Mouse (Mus musculus) urinary bladder, postnatal 25 days (tissue): Measurements from ENCODE around the gene 4933428G20Rik.

ENCODE experiments used
- DNase-seq: peaks from one replicate; pipeline ENCODE4 v3.0.0; 2022; ENCODE audit warnings: low spot score

The 4933428G20Rik gene

DNA sequence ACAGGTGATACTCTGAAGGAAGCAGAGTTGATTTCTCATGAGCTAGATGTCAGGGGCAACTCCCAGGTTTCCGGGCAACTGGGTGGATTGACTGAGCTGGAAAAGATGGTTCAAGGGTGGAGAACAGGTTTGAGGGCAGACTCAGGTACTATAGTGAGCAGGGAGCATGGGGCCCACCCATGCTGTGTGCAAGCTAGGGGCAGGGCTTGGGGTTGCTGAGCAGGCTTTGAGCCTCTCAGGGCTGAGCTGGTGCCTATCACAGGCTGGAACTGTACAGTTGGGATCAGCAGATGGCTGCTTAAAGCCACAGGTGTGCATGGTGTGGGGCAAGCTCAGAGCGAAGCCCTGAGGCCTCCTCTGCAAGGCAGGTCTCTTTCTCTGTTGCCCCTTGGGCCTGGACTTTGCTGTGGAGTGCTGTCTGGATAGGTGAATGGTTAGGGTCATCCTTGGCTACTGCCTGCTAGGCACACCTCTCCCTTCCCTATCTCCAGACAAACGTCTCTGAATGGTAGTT lies 38.8 kb downstream of the 4933428G20Rik start:
- no peak for DNase-seq

DNA sequence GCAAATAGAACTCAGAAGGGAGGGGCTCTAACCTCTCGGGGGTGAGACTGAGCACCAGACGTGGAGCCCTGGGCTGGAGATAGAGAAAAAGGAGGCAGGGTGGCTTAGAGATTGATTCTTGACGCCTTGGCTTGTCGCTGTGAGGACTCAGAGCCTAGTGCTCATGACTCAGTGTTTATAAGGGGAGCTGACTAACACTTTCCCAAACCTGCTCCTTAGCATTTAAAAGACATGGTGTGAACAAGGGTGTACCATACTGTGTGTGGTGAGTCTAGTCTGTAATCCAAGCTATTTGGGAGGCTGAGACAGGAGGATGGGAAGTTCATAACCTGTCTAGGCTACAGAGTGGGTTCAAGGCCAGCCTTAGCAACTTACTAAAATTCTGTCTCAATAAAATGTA lies 43.0 kb downstream of the 4933428G20Rik start:
- no peak for DNase-seq

DNA sequence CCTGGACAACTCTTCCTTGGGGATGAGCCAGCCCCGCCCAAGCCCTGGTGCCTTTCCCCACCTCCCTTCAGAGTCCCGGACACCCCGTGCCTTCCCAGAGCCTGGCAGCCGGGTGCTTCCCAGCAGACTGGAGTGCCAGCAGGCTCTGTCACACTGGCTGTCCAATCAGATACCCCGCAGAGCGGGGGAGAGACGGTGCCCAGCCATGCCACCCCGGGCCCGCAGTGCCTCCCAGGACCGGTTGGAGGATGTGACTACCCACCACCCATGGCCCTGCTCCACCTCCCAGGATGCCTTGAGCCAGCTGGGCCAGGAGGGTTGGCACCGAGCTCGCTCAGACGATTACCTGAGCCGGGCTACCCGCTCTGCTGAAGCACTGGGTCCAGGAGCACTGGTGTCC lies 48.5 kb downstream of the 4933428G20Rik start:
- DNase-seq = no peak

DNA sequence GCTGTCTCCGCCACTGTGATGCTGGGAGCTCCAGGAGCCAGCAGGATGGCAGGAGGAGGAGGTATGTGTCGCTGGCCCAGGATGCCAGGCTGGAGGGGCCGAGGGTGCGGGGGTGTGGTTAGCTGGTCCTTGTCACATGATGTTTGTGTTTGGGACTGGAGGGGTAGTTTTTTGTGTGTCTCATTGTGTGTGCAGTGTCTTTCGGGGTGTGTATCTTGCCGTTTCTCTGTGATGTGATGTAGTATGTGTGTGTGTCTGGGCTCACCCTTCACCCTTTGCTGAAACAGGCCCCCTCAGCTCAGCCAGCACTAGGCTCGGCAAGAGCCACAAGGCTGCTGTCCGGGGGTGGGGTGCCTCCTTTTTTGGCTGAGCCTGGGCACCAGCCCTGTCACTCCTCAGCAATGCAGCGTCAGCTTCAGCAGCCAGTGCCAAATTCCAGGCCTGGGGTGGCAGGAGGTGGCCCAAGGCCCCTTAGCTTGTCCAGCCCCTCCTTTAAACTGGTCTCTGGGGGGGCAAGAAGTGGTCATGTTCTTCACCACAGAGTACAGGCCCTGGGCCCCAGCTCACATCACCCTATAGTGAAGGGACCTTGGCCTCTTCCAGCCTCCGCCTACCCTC lies 49.7 kb downstream of the 4933428G20Rik start:
- DNase-seq = no peak

DNA sequence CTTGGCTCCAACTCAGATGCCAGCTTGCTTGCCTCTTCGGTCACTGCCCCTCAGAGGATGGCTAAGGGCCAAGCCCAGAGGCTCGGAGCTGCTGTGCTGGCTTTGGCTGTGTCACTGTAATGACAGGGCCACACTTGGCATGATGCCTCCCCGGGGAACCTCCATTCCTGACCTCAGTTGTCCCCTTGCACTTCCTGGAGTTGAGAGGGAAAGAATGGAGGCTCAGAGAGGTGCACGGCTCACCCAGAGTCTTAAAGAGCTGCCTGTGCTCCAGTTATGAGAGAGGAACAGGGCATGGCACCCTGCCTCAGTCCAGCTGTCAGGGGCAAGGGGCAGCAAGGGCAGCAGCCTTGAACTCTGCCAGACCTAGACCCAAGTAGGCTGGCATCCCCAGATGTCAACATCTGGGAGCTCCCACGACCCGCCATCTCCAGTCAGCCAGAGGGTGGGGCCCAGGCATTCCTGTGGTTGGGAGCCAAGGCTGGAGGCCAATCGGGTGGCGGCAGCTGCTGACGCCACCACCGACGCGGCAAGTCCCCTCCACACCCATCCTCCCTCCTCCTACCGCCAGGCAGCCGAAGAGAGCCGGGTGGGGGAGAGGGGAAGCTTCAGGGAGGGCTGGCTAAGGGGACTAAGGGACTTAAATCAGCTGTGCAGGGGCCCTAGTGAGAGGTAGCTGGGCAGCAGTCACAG lies 50.4 kb downstream of the 4933428G20Rik start:
- peak; percentile 63 for DNase-seq

DNA sequence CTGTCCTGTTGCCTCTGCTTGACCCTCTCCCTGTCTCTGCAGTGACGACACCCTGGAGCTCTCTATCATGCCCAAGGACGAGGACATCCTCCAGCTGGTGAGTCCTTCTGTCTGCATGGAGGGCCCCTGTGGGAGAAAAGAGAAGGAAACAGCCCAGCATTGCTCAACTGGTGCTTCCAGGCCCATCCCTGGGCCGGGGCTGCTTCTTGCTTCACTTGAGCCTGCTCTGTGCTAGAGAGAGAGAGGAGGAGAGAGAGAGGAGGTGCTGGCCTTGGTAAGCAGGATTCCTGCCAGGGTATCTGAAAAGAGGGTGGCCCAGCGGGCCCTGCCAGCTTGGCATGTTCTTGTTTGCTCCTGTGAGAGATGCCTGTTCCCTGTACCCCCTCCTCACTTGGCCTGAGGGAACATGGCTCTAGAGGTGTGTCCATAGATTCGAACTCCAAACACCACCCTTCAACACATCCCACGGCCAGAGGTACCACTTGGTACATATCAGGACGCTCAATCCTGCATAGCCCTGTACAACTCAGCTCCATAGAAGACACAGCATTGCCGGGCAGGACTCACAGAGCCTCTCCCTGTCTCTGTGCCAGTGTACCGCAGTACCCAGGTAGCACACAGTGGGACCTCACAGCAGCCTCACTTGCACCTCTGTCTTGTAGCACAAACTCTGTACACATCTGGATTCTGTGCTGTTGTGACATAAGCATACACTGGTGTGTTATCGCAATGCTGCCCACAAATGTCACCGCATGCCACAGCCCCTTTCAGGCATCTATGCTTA lies 51.3 kb downstream of the 4933428G20Rik start:
- DNase-seq = no peak

DNA sequence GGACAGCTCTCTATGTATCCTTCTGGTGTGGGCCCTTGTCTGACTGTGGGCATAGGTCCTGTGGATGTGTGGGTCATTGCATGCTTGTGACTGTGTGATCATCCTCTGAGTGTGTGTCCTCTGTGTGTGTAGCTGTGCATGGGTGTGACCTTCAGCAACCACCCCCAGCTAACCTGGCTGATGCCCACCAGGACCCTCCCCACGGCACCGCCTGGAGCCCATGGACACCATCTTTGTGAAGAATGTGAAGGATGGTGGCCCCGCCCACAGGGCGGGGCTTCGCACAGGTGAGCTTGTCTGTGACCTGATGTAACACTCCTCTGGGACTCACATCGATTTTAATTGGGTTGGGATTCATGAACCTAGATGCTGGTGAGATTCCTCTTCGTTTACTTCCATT lies 52.2 kb downstream of the 4933428G20Rik start:
- no peak for DNase-seq

DNA sequence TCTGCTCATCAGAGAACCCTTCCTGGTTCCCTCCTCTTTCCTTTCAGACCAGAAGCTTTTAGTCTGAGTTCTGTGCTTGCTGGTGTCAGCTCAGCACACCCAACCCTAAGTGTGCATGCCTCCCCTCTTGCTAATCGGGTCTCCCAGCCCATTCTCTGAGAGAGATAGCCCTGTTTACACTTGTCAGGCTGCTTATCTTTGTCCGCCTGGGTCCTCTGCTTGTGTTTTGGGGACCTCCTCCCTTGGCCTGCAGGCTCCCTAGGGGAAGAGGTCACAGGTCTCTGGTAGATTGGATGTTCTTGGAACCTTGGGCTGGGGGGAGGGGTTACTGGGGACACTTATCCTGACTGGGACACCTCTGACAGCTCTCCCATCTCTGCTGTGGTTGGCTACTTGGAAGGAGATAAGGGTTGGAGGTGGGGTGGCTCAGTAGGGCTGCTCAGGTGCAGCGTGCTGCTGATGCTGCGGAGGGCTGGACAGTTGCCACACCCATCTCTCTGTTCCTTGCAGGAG lies 54.1 kb downstream of the 4933428G20Rik start:
- no peak for DNase-seq

DNA sequence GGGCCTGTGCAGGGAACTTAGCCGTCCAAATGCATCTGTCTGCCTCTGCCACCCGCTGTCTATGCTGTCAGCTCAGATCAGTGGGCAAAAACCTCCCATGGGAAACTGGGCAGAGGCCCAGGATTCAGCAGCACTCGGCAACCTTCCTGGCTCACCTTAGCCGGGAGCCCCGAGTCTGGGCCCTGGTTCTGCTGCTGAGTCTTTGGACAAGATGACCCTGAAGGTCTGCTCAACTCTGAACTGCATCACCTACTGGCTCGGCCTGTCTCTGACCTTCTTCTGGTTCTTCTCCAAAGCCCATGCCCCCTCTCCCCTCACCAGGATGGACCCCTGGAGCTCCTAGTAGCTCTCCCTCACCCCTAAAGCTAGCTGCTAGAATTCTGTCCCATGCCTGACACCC lies 54.5 kb downstream of the 4933428G20Rik start:
- DNase-seq = no peak

DNA sequence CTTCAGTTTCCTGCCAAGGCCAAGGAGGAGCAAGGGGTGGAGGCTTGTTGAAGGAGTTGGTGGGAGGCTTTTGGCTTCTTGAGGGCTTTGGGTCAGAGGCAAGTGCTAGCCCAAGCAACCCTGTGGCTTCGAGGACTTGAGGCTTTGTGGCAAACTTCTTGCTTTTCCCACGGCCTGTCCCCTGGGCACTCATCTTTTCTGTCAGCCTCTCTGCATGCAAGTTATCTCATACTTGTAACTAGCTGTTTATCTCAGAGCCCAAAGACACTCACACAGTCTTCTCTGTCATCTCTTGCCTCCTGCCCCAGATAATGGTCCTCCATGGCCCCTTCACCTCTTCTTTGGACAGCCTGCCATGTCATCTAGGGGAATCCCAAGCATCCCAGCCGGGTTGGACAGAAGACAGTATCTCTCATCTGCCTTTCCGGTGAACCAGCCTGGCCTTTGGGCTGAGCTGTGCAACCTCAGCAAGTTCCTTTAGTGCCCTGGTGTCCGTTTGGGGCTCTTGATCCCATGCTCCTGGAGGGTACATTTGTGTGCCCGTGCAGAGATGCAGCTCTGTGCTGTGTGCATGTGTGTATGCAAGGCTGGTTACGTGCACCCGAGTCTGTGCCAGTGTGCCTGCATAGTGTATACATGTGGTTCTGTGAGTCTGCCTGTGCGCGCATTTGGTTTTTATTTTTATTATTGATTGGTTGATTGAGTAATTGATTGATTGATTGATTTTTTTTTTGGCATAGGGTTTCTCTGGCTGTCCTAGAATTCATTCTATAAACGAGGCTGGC lies 57.1 kb downstream of the 4933428G20Rik start:
- DNase-seq = no peak

DNA sequence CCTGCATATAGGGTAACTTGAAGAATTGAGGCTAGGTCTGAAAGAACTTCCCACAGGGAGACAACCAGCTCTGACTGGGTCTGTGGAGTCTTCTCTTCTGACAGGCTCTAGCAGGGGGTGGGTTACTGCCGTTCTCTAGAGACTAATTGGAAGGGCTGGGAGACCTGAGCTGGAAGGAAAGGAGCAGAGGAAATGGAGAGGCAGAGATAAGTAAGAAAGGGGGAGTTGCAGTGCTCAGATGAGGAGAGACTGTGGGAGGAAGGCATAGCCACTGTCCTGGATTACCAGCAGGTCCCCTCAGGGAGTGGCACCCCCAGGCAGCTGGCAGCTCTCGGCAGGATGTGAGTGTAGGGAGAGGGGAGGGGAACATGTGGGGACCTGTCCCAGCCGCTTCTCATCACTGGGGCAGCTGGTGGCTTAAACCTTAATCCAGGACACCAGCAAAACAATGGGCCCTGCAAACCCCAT lies 58.4 kb downstream of the 4933428G20Rik start:
- no peak for DNase-seq

DNA sequence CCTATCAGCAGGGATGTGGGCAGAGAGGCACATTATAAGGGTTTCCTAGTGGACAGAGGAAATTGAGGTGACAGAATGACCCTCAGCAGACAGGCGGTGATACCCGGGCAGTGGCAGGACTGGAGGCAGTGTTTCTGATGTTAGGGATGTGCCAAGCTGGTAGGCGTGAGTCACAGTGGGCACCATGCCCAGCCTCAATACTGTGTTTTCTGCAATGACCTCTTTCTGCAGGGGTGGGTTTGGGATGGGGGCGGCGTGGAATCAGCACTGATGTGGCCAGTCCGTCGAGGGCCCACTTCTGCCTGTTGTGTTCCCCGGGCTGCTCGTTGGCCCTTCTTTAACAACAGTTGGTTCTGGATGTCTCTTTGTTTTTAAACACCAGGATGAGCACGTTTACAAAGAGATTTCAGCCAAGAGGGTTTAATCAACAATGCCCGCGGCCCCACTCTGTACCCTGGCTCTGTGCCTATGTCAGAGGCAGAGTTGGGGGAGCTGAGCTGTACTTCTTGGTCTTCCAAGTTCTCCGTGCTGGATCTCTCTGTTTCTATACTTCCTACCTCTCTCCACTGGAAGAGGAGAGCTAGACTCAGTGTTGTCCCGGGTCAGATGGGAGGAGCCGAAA lies 59.0 kb downstream of the 4933428G20Rik start:
- no peak for DNase-seq
